Mouse (Mus musculus) frontal cortex, postnatal 25 days (tissue): ENCODE results near the gene Rgs16.
A peak's percentile ranks its signal among the peaks of the same experiment; 100 is the strongest.

Experiments used
- DNase-seq, 2 experiments: peaks; one replicate each; pipeline ENCODE4 v3.0.0; 2022; ENCODE audit warnings: low spot score in 2 of 2

Gene Rgs16

DNA sequence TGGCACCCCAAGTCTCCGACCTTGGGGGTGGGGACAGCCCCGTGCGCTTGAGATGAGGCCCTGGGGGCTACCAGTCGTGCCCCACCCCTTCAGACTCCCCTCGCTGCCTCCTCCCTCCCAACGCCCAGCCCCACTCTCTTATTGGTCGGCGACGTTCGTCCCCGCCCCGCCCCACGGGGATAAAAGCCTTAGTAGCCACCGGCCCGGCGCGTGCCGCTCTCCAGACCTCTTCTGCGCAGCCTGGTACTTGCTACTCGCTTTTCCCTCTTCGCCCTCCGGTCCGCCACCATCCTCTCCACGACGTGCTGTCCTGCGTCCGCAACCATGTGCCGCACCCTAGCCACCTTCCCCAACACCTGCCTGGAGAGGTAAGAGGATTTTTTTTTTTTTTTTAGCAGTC lies at the start of gene Rgs16:
Rgs16 (plus strand) TSS at position 205 of the 400 bp plus-strand sequence.
- peak in 1 of 2 experiments; percentile 41 for DNase-seq

GRCm38 (mm10) chr1:153692526-153692925 lies 47.6 kb upstream of the Rgs16 start:
- no peak for DNase-seq

DNA sequence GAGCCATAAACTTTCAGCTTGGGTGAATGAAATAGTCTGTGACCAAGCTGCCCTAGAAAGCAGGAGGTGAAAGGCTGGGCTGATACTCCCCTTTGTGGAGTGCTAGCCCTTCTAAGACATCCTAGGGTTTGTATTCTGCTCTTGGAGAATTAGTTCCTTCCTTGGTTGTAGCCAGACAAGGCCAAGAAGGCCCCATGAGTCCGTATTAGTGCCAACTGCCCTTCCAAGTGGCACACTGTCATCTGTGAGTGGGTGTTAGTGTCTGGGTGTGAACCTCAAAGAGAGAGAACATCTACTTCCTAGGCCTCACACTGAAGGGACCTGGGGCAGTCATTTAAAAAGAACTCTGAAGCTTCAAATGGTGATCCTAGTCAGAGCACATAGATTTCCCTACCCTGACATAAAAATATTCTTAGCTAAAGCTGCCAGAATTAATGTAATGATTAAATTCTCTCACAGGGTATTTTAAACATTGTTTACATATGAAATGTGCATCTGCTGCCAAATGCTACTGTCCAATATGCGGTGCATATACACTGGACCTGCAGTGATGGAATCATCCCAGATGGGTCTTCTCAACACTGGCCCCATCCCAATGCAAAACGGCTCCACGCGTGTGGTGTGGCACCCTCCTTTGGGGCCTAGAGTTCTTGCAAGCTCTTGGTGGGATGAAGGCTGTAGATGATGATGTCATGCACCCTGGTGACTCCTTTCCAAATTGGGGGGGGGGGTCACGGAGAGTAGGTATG lies 45.6 kb upstream of the Rgs16 start:
- DNase-seq = no peak

DNA sequence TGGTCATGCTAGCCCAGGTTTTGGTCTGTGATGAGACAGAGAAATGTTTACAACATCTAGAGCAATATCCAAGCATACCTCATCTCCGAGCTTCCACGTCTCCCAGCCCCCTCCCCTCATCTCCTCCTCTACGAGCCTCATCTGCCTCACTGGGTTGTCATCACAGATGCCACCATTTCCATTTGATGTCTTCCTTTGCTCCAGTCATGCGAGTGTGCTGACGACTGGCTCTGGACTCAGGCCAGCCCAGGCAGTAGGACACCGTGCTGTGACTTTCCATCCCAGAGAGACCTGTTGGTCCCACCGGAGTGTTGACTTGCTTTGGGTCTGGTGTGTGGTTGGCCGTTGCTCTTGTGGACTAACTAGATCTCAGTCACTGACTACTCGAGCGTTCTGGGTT lies 44.8 kb upstream of the Rgs16 start:
- DNase-seq = no peak

DNA sequence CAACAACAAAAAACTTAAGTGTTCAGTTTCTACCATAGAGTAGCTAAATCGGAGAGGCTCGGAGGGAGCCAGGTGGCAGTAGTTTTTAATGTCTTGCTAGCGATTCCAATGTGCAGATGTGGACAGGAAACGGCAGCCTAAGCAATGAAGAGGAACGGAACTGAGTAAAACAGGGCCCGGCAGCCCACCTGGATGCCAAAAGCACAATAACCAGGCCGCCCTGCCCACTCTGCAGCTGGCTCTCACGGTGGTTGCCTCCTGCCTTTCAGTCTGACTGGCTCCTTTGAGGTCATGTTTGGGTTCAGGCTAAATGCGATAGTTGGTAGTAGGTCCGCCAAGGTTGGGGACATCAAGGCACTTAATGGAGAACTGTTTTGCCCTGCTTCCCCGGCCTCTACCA lies 44.1 kb upstream of the Rgs16 start:
- no peak for DNase-seq

GRCm38 (mm10) chr1:153696541-153696940 lies 43.6 kb upstream of the Rgs16 start:
- no peak for DNase-seq

DNA sequence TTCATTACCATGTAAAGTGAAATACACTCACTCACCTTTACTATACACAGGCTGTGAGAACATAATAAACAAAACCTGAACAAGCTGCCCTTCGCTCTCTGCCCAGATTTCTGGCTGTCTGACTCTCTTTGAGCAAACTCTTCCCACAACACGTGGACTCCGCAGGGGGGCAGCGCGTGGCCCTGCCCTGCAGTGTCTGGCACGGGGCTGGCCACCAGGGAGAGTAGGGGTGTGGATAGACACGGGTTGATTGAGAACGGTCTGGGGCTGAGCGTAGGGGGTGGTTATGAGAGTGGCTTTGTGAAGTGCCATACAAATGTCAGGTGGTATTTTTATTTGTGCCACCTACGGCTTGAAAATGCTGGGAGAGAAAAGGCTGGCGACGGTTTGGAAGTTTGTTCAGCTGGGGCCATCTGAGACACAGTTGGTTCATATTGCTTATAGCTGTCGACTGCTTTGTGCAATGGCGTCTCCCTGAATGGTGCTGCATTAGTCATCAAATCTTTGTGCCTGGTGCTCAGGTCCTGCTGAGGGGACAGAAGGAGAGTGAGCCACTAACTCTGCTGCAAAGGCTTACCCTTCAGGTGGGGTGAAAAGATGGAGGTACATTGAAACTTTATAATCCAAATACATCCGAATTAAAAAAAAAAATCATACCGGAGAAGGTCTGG lies 42.4 kb upstream of the Rgs16 start:
- no peak for DNase-seq

- DNase-seq = no peak
These were observed 41.7 kb upstream of the Rgs16 start for GRCm38 (mm10) chr1:153698311-153699084.

DNA sequence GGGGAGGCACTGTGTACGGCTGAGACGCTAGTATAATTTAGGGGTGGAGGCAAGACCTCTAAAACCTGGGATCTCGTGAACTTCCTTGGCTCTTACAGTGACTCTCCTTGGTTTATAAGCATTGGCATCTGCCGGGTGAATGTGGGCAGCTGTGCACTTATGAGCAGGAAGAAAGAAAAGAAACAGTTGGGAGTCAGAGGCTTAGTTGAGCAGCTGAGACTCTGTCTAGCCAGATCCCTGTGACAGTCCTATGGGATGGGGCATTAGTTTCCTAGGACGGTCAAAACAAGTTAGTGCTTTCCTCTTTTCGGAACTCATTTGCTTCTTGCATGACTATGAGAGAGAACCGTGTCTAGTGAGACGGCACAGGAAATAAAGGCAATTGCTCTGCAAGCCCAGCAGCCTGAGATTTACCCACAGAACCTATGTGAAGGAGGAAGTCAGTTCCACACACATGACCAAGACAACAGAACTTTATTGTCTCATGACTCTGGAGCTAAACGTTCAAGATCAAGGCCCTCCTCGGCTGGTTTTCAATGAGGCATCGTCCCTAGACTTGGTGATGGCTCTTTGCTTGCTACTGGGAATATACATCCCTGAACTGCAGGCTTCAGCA lies 39.6 kb upstream of the Rgs16 start:
- no peak for DNase-seq

DNA sequence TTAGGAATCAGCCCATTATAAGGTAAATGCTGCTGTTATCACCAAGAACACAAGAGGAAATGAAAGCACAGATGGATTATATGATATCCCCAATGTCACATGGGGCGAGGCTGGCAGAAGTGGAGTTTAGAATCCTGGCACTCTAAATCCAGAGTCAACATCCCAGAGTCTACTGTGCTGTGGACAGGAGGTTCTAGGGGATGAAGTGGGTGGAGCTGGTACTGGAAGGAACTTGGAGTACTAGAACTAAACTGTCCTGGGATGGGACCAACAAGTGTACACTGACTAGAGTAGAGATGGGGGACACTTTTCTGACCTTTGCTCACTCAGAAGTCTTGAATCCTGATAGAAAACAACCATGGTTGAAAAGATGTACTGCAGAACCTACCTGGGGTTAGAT lies 38.7 kb upstream of the Rgs16 start:
- no peak for DNase-seq

GRCm38 (mm10) chr1:153702166-153702852 lies 37.8 kb upstream of the Rgs16 start:
- DNase-seq = no peak

GRCm38 (mm10) chr1:153702853-153703410 lies 37.2 kb upstream of the Rgs16 start:
- DNase-seq = no peak

GRCm38 (mm10) chr1:153703445-153703991 lies 36.6 kb upstream of the Rgs16 start:
- no peak for DNase-seq

GRCm38 (mm10) chr1:153704174-153704573 lies 36.0 kb upstream of the Rgs16 start:
- DNase-seq = no peak

- no peak for DNase-seq
These were observed 35.2 kb upstream of the Rgs16 start for GRCm38 (mm10) chr1:153704996-153705395.

DNA sequence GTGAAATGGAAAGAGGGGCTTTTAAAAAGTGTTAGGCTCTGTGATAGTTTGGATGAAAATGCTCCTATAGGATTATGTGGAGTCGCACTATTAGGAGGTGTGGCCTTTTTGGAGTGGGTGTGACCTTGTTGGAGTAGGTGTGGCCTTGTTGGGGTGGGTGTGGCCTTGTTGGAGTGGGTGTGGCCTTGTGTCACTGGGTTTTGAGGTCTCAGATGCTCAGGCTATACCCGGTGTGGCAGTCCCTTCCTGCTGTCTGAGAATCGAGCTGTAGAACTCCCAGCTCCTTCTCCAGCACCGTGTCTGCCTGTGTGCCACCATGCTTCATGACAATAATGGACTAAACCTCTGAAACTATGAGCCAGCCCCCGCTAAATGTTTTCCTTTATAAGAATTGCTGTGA lies 31.5 kb upstream of the Rgs16 start:
- no peak for DNase-seq

- DNase-seq = no peak
These were observed 30.7 kb upstream of the Rgs16 start for GRCm38 (mm10) chr1:153709451-153709850.

- no peak for DNase-seq
These were observed 28.4 kb upstream of the Rgs16 start for GRCm38 (mm10) chr1:153711544-153712262.

DNA sequence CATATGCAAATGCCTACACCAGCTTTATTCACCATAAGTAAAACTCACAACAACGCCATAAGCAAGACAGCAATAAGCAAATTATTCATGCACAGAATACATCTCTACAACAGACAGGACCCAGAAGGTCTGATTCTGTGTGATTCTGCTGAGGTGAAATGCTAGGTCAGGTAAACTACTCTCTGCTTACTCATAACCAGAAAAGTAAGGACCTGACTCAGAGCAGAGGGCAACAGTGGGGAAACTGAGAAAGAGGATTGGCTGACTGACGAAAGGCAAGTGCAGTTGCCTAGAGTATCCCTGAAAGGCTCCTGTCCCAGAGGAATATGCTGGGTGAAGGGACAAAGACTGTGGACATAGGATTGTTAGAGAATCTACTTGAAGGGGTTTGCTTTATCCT lies 27.5 kb upstream of the Rgs16 start:
- DNase-seq = no peak

- DNase-seq = no peak
These were observed 22.2 kb upstream of the Rgs16 start for GRCm38 (mm10) chr1:153717990-153718389.
